Mouse (Mus musculus) hindlimb bud, embryonic 11.5 days (tissue): ENCODE data around the gene F13a1.

Experiments used
- DNase-seq: peaks from one replicate; pipeline ENCODE4 v3.0.0-alpha.2; 2012; ENCODE audit warnings: low read depth, low spot score; ENCODE audit errors: extremely low spot score

F13a1 gene

DNA sequence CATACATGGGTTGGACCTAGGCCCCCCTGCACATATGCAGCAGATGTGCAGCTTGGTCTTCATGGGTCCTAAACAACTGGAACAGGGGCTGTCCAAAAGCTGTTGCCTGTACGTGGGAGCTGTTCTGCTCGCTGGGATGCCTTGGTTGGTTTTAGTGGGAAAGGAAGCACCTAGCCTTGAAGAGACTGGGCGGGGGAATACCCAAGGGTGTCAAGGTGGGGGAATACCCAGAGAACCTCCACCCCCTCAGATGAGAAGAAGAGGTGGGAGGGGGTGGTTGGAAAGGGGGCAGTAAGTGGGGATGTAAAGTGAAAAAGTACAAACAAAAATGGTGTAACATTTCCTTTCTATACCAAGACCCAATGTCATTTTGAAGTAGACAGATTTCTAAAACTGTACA lies 95.1 kb downstream of the F13a1 start:
- no peak for DNase-seq

DNA sequence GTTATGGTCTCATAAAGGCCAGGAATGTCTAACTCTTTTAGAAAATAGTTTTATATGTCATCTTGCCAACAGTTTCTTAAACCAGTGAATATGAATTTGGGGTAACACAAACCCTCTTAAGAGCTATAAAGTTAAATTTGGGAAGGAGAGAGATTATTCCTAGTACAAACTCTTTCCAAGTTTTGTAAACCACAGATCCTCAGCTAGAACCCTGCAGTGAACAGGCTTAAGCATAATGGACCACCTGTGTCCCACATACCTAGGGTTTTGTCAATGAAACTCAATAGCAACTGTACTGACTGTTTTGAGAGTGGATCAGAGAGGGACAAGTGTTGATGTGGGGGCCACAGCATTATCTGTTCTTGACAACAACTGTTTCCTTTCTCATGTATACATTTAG lies 96.4 kb downstream of the F13a1 start:
- DNase-seq, result no peak

DNA sequence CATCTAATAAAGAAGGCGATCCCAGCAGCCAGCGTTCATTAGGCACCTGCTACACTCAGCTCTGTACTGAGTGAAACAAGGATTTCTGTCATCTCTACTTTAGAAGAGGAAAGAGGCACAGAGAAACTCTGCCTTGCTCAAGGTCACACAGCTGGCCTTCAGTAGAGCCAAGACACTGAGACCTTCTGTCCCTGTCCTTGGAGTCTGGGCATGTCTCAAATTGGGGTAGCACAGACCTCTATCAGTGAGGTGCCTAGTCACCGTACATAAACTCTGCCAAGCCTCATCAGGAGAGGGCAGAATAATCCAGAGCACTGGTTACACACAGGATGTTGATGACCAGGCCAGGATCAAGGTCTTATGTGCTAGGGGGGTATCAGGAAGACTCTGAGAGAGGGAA lies 108.2 kb downstream of the F13a1 start:
- DNase-seq, result no peak

DNA sequence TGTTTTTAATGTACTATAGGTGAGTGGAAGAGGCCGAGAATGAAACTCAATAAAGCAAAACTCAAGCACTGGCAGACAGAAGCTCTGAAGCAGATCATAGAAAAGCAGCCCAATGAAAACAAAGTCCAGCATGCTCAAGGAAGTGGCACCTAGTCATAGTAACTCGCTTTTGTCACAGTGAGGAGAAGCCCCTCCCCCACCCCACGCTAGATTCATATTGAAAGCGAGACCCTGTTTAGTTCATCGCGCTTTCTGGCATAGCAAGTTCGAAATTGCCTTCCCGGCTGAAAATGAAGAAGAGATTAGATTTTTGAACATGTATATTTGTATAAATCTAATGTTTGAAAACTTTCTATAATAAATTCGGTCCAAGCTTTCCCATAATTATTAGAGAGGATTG lies 118.0 kb downstream of the F13a1 start:
- no peak for DNase-seq

DNA sequence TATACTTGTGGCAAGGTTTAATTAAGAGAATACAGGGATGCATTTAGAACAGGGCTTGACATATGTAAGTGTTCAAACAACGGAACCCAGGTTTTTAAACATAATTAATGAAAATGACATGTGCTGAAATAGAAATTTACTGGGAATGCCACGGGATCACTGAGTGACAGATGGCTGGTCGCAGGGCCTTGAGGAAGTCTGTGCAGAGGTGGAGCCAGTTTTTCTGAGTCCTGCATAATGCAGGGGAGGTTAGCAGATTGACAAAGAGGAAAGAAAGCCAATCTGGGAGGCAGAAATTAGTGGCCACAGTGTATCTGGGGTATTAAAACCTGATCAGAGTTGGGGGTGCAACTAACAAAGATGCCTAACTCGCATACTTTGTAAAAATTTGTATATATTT lies 130.3 kb downstream of the F13a1 start:
- DNase-seq, result no peak

DNA sequence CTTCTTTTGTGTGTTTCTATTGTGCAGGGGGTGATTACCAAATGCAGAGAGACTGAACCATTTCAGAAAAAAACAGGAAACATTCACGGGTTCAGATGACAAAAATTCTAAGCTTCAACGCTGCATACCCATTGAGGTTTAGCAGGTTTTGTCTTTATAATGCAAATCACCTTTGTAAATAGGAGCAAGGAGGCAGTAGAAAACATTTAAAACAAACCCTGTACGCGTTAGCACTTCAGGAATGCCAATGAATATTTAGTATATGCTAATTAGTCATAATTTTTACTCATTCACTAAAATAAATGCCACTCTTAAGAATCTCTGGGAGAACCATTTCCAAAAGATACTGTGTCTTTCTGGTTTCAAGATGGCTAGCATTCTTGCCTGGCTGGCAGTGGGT lies 146.2 kb downstream of the F13a1 start:
- DNase-seq, result no peak

DNA sequence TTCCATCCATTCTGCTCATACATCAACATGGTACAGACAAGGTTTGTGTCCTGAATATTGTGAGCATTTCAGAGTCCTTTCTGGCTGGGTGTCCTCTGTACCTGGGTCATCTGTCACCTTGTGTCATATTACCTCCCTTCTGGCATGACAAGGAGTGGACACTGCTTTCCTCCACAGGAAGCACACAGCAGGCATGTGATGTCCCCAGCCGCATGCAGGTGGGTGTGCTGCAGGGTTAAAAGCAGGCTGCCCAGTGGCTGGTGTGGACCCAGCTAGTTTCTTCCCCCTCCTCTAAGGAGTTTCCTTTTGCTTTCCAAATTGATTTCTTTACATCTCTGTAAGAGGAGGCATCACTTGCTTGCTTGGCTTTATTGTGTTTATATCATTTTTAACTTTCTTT lies 146.6 kb downstream of the F13a1 start:
- DNase-seq, result no peak

DNA sequence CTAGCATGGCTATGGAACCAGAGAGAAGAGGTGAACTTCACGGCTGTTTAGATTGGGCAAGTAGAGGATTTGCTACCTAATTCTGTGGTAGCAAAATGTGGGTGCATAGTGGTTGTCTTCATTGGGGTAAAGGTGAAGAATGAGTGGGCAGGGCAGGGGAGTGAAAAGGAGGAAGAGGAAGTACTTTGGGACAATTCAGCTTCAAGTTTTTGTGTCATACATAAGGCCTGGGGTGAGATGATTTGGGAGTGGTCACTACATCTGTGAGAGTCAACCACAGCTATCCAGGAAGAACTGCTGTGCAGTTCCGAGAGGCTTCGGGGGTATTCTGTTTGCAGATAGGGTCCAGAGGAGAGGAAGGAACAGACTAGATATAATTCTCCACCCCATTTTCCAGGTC lies 148.4 kb downstream of the F13a1 start:
- no peak for DNase-seq

DNA sequence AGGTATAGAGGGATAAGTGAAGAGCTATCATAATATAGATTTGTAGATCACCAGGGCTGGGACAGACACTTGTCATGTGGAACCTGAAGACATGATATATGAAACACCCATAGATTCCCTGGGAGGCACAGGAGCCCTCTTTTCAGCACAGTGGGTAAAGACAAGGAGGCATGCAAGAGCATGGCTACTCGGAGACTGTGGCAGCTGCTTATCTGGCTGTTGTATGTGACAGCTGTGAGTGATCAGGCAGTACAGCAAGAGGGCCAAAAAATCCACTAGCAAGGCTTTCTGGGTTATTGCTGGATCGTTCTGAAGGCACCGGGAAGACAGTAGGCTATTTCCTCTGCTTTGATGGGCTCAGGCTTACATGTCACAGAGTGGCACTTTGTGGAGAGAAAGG lies 149.0 kb downstream of the F13a1 start:
- no peak for DNase-seq

DNA sequence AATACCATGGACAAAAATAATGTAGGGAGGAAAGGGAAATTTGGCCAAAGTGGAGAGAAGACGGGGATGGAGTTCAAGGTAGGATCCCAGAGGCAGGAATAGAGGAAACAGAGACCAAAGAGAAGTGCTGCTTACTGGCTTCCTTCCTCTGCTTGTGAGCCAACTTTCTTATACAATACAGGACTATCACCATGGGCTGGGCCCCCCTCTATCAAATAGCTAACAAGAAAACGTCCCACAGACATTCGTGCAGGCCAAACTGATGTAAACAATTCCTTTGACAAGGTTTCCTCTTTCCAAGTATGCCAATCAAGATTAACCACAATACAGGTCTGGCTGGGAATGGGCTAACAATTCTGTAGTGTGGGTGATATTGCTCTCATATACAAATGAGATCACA lies 154.0 kb downstream of the F13a1 start:
- no peak for DNase-seq

DNA sequence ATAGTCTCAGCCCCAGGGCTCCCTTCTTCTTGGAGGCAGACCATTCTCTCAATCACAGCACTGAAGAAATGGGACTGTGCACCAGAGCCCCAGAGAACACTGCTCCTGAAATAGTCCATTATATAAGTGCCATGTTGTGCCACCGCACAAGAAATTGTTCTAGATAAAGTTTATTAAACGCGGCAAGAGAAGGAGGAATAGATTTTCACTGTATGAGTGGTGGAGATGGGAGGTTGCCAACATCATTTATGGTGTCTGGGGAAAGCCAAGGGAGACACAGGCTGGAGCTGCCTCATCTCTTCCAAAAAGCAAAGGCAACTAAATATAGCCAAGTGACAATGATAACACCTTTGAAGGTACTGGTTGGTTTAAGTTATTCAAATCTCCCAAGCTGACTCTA lies 156.3 kb downstream of the F13a1 start:
- no peak for DNase-seq

DNA sequence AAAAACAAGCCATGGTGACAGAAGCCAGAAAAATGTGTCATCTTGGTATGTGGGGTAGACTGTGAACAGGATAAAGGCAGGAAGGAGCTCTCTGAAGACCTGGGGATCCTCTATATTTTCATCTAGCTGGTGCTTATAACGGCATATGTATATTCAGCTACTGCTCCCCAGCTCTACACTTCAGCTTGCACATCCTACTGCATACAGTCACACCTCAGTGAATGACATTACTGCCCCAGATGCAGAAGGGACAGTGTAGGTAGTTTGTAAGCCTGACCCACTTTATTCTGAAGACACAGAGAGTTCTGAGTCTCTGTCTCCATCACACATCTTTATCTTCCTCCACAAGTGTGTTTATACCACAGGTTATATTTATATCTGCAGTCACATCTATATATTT lies 157.8 kb downstream of the F13a1 start:
- no peak for DNase-seq

DNA sequence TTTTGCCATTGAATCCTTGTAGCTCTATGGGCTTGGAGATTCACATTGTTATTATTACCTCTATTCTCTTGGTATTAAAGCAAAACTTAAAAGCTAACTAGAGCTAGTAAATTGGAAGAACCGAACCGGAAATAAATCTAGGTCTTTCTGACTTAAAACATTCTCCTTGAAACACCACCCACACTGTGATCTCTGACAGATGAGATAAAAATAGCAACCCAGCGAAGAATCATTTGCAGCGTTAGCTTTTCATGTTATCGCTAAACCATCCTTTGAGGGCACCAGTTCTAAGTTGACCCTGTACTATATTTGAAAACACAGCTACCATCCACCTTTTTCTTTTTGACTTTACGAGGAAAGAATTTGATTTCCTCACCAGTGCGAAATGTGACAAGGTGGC lies 164.1 kb downstream of the F13a1 start:
- no peak for DNase-seq

DNA sequence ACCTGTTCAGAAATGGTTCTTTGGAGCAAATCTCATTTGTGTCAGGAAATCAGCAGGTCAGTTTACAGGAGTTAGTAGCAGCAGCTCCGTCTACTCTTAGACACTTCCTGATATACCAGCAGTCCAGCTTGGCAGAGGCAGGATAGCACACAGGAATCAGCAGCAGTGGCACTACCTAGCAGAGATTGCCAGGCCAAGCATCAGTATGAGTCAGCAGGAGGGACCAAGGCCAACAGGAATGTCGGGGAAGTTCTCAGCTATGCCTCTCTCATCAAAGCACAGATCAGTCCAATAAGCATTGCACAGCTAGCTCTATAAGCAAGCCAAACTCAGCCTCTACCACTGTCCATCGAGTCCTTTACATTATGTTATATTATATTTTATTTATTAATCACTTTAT lies 210.9 kb downstream of the F13a1 start:
- no peak for DNase-seq
